8 mouse cellular contexts compared by ENCODE assay signal in genomic region chr17:24351760-24352357, GRCm38 (mm10). TPM values are rescaled to one million over a fixed set of nuclear protein-coding genes. Genes with fewer than 3 reads are reported as not detected.
DNase-seq lines count a peak whose midpoint lies in the region; ATAC-seq lines count a peak whose summit lies in the region.

Abca3 (plus strand) TSS chr17:24351950.

- peak; percentile 92 for DNase-seq in c-Kit-positive CD71-negative TER-119-negative erythroid progenitor cells, embryonic 14.5 days (ENCODE audit: low read depth)
- peak; percentile 99 for DNase-seq in forebrain, embryonic 11.5 days (ENCODE audit: low spot score)
- DNase-seq in kidney, postnatal 36 days, result peak; percentile 96 to 98
- peak; percentile 97 for DNase-seq in telencephalon, adult 2 months (ENCODE audit: low read depth, low spot score)

- peak; percentile 97 for ATAC-seq in CD4-positive, CD25-positive, alpha-beta regulatory T cell, adult 4 months
- peak; percentile 98 for ATAC-seq in forebrain, embryonic 11.5 days (replicated peaks; ENCODE audit: low FRiP score)
- ATAC-seq in heart, embryonic 16.5 days (replicated peaks; ENCODE audit: extremely low read depth, insufficient read depth, low FRiP score), result peak; percentile 97
- ATAC-seq in liver, embryonic 15.5 days (ENCODE audit: insufficient read depth), result peak; percentile 84
- ATAC-seq in neural tube, embryonic 12.5 days (ENCODE audit: low FRiP score, low read depth), result peak; percentile 97

- peaks cover 4% of the 10 kb centered on the region; the same call in 1 of the 2 replicates for H3K4me1 ChIP-seq in forebrain, embryonic 11.5 days (replicated peaks; ENCODE audit: control insufficient read depth, insufficient read depth, low read length)
- peaks cover 5% of the 10 kb centered on the region for H3K4me1 ChIP-seq in heart, embryonic 16.5 days (ENCODE audit: control insufficient read depth, insufficient read depth, low read length)
- peaks cover 56% of the 10 kb centered on the region for H3K4me1 ChIP-seq in liver, embryonic 15.5 days (replicated peaks)
- H3K4me1 ChIP-seq in neural tube, embryonic 12.5 days, result peaks cover 18% of the 10 kb centered on the region

- no peaks in the 10 kb centered on the region for H3K36me3 ChIP-seq in forebrain, embryonic 11.5 days (ENCODE audit: control insufficient read depth, insufficient read depth, low read length)
- H3K36me3 ChIP-seq in heart, embryonic 16.5 days (ENCODE audit: control insufficient read depth, insufficient read depth), result no peaks in the 10 kb centered on the region
- peaks cover 4% of the 10 kb centered on the region; the same call in 1 of the 2 replicates for H3K36me3 ChIP-seq in liver, embryonic 15.5 days (replicated peaks)
- H3K36me3 ChIP-seq in neural tube, embryonic 12.5 days, result no peaks in the 10 kb centered on the region

- H3K27me3 ChIP-seq in forebrain, embryonic 11.5 days (ENCODE audit: control insufficient read depth, insufficient read depth, low read length), result peaks cover 8% of the 10 kb centered on the region
- H3K27me3 ChIP-seq in heart, embryonic 16.5 days (ENCODE audit: control insufficient read depth, insufficient read depth, low read length), result peaks cover 8% of the 10 kb centered on the region
- peaks cover 31% of the 10 kb centered on the region for H3K27me3 ChIP-seq in liver, embryonic 15.5 days
- H3K27me3 ChIP-seq in neural tube, embryonic 12.5 days (replicated peaks), result peaks cover 6% of the 10 kb centered on the region

- no peaks in the 10 kb centered on the region for H3K9me3 ChIP-seq in forebrain, embryonic 11.5 days (ENCODE audit: control insufficient read depth, low read length)
- no peaks in the 10 kb centered on the region for H3K9me3 ChIP-seq in heart, embryonic 16.5 days (replicated peaks; ENCODE audit: control insufficient read depth, low read length)
- H3K9me3 ChIP-seq in liver, embryonic 15.5 days (replicated peaks), result no peaks in the 10 kb centered on the region
- no peaks in the 10 kb centered on the region for H3K9me3 ChIP-seq in neural tube, embryonic 12.5 days

- H3K9ac ChIP-seq in forebrain, embryonic 11.5 days (ENCODE audit: low read length), result peak within 1 kb of the TSS; percentile 78
- H3K9ac ChIP-seq in heart, embryonic 16.5 days (ENCODE audit: low read length), result peak within 1 kb of the TSS; percentile 93
- H3K9ac ChIP-seq in liver, embryonic 15.5 days, result peak within 1 kb of the TSS; percentile 95
- H3K9ac ChIP-seq in neural tube, embryonic 12.5 days, result peak within 1 kb of the TSS; percentile 87

- peak within 1 kb of the TSS; percentile 96 for H3K4me2 ChIP-seq in forebrain, embryonic 11.5 days (ENCODE audit: low read depth, low read length, severe bottlenecking)
- H3K4me2 ChIP-seq in heart, embryonic 16.5 days (ENCODE audit: low read depth, low read length), result peak within 1 kb of the TSS; percentile 97
- H3K4me2 ChIP-seq in liver, embryonic 15.5 days, result peak within 1 kb of the TSS; percentile 99
- H3K4me2 ChIP-seq in neural tube, embryonic 12.5 days (replicated peaks), result peak within 1 kb of the TSS; percentile 89

- under 1% methylated on average over 55 of the region's 55 CpGs for WGBS in forebrain, embryonic 11.5 days
- WGBS in heart, embryonic 16.5 days, result under 1% methylated on average over 55 of the region's 55 CpGs
- under 1% methylated on average over 55 of the region's 55 CpGs for WGBS in liver, embryonic 15.5 days (ENCODE audit: insufficient replicate concordance)
- under 1% methylated on average over 55 of the region's 55 CpGs for WGBS in neural tube, embryonic 12.5 days

- H3K27ac ChIP-seq in forebrain, embryonic 11.5 days (ENCODE audit: low read depth, low read length), result no peak within 1 kb of the TSS
- peak within 1 kb of the TSS; percentile 61 for H3K27ac ChIP-seq in heart, embryonic 16.5 days (ENCODE audit: low read length)
- H3K27ac ChIP-seq in liver, embryonic 15.5 days (replicated peaks), result peak within 1 kb of the TSS; percentile 94
- 0 out of 2 replicates have a peak within 1 kb of the TSS, but pooled peaks have one; percentile 17 for H3K27ac ChIP-seq in neural tube, embryonic 12.5 days

- peak within 1 kb of the TSS; percentile 74 for H3K4me3 ChIP-seq in forebrain, embryonic 11.5 days (ENCODE audit: low read depth, low read length)
- H3K4me3 ChIP-seq in heart, embryonic 16.5 days (ENCODE audit: low read length), result peak within 1 kb of the TSS; percentile 87
- peak within 1 kb of the TSS; percentile 89 for H3K4me3 ChIP-seq in liver, embryonic 15.5 days (replicated peaks)
- H3K4me3 ChIP-seq in neural tube, embryonic 12.5 days, result peak within 1 kb of the TSS; percentile 85

RNA-seq across cellular contexts. Expression of gene Abca3, which starts in this region (rescaled TPM):
- polyA plus RNA-seq in CD4-positive, CD25-positive, alpha-beta regulatory T cell, adult 4 months (2017; shearing (Covaris generic)), result 10 to 100 TPM; 17.0 to 23.7 TPM
- 12.9 and 14.6 TPM in 2 replicates for polyA plus RNA-seq in forebrain, embryonic 11.5 days (2014; fragmentation: Nextera tagmentation; extraction: Ambion mirVana)
- polyA plus RNA-seq in heart, embryonic 16.5 days (2015; fragmentation: Nextera tagmentation; extraction: Ambion mirVana), result 6.8 and 9.8 TPM in 2 replicates
- polyA plus RNA-seq in liver, embryonic 15.5 days (2015; fragmentation: Nextera tagmentation; extraction: Ambion mirVana), result 14.1 and 14.8 TPM in 2 replicates
- 22.9 and 25.8 TPM in 2 replicates for polyA plus RNA-seq in neural tube, embryonic 12.5 days (2016; fragmentation: Nextera tagmentation; extraction: Ambion mirVana)
